Mouse (Mus musculus): ENCODE measurements around the gene Frmd5.

The Frmd5 gene

DNA sequence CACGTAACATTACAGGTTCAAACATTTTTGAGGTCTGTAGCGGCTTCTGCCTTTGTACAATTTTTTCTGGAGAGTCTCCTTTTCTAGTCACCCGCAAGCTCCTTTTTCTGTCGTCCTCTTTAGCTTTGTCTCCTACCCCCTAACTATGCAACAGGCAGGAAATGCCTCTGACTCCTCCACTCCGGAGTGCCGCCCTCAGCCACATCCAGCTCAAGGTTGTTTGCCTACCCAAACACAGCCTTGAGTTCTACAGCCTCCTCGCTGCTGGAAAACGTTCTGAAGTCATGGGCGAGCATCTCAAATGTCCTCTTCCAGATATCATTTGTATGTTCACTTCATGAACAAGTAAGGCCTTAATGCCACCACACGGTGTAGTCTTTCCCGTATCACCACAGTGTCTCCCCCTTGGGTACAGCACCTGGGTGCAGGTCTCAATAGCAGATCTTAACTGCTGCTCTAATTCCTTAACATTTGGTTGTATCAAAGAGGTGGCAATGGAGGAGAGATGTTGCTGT, 45.5 kb downstream of the Frmd5 start:
- DNase-seq = no peak

DNA sequence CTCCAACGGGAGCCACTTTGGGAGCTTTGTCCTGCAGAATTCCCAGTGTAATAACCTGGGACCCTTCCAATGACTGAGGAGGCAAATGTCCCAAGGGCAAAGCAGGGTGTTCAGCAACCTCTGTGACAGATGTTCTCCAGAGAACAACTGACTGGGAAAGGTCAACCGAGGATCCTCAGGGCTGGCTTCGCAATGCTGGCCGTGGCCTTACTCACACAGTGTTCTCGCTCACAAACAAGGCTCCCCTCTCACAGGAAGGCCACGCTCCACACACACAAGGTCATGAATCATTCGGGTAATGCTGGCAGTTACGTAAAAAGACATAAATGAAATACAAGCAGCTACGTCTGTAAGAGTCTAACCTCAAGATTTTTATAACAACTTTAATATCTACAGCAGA, 46.2 kb downstream of the Frmd5 start:
- no peak for DNase-seq

DNA sequence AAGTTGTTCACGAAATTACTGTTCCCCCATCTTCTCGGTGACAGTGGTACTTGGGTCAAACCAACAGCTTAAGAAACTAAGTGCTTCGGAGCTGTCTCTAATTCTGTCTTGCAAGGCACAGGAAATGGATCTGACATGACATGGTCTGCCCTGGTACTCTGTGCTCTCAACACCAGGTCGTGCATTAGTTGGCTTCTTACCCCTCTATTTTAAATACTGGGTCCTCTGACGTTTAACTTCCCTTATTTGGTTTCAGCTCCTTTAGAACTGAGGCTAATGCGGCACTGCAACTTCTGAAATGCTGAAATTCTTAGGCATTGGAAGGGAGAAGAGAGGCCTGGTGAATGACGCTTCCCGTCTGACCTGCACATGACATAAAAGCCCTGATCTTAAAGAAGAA, 48.6 kb downstream of the Frmd5 start:
- no peak for DNase-seq

DNA sequence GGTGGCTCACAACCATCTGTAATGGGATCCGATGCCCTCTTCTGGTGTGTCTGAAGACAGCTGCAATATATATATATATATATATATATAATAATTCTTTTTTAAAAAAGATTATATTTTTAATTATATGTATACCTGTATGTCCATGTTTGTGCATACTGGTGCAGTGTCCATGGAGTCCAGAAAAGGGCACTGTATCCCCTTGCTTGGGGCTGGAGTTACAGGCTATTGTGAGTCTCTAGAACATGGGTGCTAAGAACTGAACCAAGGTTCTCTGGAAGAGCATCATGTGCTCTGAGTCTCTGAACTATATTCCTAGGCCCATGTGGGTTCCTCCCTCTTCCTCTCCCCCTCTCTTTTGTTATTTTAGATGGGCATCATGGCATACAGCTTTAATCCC, 50.6 kb downstream of the Frmd5 start:
- DNase-seq = no peak

DNA sequence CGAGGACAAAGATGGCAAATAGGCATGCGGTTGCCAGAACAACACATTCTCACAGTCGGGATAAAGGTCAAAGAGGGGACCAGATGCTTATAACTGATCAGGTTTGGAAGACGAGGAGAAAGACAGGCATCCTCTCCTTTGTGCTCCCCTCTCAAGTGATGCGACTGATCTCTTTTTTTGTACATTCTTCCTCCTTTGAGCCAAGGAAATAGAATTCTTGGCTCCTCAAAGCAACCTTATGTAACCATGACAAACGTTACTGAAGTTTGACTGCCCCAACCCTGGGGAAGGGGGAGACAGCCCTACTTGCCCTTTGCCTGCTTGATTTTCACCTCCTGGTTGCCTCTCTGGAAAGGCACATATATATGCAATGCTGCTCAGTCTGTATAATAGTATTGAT, 51.8 kb downstream of the Frmd5 start:
- no peak for DNase-seq

DNA sequence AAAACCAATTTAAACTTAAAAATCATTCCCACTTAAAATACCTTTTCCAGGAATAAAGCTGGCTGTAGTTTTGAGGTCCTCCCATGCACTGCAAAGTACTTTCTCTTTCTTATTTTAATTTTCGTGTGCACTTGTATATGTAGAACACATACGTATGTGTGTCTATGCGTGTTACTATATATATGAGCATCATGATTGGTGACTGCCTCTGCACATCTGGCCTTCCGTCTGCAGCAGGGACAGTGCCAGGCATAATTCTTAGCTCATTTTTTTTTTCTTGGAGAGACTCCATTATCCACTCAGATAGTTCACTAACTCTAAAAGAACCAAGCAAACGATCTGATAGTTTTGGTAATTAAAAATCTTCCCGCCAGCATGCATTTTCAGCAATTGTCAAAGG, 56.8 kb downstream of the Frmd5 start:
- no peak for DNase-seq

DNA sequence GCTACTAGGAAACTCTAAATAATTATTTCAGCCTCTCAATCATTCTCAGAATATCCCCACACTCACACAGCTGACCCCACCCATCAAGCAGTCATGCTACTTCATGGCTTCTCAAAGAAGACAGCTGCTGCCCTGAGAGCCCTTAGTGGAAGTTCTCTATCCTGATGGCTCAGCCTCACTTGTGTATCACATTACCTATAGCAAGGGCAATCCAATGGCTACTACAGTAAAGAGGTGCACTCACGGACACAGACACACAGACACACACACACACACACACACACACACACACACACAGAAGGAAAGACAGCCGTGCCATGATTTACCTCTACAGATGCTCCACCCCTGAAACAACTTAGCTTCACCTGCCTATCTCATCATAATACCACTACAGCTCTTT, 65.7 kb downstream of the Frmd5 start:
- no peak for DNase-seq

DNA sequence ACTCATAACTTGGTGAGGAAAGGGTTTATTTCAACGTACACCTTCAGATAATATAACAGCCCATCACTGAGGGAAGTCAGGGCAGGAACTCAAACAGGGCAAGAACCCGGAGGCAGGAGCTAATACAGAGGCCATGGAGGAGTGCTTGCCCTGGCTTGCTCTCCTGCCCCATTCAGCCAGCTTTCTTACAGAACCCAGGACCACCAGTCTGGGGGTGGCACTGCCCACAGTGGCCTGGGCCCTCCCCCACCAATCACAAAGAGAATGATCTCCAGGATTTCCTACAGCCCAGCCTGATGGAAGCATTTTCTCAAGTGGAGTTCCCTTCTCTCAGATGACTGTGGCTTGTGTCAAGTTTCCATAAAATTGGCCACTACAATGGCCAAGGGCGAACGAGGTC, 67.5 kb downstream of the Frmd5 start:
- DNase-seq = no peak

DNA sequence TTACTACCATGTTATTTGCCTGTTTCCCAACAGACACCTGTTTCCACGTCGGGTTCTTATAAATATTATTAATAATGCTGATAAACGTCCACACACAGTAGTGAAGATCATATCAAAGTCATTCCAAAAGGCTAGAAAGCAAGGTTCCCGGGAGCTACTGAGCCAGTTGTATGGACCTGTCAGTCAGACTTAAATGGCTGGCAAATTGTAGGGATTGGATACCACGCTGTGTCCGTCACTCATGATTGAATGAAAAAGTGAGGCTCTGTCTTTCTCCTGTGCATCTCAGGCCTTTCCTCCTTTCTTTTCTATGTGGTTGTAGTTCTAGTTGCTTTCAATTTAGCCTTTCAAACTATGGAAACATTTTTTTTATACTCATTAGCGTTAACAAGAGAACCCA, 73.5 kb downstream of the Frmd5 start:
- no peak for DNase-seq

DNA sequence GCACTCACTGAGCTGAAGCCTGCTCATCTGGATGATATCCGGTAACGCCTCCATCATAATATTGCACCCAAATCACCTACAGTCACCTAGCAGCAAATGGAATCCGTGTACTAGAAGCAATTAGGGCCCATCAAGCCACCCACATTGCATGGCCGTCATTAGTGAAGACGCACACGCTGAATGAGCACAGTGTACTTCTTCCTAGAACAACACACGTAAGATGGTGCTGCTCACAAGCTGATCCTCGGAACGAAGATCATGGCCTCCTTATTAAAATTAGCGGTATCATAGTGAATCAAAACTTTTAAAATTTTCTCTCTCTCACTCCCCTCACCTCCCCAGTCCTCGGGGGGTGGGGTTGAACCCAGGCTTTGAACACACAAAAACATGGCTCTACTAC, 76.4 kb downstream of the Frmd5 start:
- DNase-seq = no peak

DNA sequence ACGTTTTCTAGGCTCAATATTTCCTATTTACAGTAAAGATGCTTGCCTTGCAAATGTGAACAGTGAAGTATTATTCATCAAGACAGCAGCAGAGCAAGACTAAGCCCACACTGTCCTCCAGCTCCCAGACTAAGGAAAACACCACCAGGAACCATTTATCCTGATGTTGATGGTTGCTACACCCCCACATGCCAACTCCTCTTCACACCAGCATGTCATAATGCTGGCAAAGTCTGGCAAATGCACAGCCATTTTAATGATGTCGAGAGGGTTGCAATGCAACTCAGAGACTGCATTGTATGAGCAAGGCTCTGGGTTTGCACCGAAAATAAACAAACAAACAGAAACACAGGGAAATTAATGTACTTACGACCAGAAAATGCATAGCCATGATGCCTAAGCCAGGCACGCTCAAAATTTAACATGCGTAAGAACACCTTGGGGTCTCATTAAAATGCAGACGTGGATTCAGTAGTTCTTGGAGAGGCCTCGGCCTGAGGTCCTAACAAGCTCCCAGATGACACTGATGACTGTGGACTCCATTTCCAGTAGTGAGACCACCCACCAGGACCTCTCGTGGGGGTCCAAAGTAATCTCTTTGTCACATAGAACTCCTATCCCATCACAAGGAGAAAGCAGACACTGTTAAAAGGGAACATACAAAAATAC, 77.8 kb downstream of the Frmd5 start:
- DNase-seq = no peak

DNA sequence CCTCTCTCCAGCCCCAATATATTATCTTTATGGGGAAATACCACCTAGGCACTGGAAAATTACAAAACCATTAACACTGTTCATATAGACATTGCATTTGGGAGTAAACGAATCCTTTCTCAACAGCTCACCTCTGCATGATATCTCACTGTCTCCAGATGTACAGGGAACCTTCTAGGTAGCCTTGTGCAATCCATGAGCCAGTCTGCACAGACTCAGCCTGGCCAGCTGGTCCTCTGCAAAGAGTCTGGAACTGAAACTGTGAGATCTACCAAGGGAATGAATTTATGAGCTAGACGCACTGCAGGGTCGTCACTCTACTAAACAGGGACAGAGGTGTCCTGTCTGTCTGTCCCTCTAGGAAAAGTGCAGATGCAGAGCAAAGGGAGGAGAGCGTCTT, 82.0 kb downstream of the Frmd5 start:
- no peak for DNase-seq

DNA sequence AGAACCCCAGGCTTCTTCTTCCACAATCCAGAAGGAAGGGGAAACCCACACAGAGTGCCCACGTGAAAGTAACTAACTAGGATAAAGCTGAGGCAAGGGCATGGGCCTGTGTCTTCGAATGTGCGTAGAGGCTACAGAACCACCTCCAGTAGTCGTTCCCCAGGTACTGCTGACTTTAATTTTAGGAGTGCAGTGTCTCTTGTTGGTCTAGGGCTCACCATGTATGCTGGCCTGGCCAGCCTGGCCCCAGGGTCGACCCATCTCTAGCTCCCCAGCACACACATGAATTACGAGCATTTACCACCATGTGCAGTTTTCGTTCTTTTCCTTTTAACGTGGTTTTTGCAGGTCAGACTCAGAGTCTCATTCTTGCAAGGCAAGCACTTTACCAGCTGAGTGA, 83.1 kb downstream of the Frmd5 start:
- DNase-seq = no peak

DNA sequence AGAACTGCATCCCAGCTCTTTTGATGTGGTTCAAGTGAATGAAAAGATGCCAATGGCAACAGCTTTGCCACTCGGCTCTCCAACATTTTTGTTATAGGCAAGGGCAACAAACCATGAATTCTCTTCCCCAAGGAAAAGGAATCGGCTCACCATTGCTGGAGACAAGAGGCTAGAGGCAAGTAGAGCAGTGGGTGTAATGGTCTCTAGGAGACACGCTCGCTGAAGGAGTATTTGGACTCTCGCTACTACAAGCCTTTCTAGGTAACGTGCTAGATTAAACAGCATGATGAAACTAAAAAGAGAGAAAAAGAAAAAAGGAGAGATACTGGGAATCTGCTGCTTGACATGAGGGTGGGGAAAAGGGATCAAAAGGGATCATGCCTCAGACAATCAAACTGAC, 87.9 kb downstream of the Frmd5 start:
- no peak for DNase-seq

DNA sequence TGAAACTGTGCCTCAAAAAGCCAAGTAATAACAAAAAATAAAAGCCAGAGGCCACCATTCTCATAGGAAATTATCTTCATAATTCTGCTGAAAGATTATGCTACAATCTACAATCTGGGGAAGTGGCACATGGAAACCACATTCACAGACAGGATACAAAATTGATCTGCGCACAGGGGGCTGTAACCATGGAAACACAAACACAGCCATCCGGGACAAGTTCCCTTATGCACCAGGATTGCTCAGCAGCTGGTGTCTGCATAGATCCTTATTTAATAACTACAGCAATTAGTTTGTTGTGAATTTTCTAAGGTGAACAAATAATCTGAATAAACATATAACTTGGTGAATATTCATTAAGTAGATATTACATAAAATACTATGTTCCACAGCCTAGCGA, 89.8 kb downstream of the Frmd5 start:
- DNase-seq = no peak

DNA sequence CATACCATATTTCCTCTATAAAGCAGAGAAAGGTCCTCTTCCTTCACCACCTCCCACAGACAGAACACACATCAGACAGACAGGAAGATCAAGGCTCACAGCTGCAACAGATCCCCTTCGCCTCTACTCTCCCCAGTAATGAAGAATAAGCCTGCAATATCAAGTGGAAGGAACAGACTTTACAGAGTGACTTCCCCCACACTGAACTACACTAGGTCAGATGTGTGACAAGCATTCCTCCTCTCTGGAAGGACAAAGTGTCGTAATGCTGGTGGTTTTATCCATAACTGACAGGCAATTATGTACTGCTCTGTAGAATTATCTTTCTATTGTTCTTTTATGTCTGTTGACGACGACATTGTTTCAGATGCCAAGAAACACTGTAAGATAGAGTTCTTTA, 93.3 kb downstream of the Frmd5 start:
- no peak for DNase-seq

DNA sequence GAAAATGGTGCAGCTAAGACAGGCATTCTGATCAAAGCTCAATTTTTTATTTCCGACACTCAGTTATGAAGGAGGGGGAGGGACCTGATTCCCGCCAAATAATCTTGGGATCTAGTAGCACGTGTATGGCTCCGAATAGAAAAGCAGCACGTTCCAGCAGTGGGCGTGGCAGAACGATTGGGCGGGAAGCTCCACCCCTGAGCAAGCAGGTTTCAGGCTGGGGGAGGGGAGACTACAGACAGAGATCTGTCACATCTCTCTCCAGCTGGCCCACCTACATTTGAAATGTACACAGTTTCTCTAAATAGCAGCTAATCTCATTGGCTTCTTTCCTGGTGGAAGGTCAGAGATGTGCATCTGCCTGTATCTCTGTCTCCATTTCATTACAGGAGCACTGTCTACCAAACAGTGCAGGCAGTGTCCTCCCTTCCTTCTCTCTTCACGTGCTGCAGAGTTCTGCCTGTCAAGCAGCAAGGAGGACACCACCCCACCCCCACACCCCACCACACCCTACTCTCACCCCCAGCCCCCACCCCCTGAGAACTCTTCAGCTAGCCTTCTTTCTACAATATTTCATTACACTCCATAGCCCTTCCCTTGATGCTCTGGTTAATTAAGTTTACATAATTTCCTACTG, 95.0 kb downstream of the Frmd5 start:
- DNase-seq = no peak

DNA sequence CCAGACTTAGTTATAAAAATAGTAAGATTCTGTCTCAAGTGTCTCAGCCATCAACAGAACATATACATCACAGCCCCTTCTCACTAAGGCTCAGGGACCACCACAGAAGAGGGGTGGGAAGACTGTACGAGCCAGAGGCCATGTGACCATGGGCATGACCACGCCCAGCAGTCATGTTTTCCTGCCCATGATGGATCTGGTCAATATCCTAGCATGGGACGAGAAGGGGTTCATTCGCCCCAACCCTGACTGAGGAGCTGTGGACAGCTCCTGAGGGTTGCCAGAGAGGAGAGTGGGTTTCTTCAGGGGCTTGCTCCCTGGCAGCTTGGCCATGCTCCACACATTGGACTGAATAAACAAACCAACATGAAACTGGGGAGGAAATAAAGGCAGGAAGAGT, 97.8 kb downstream of the Frmd5 start:
- no peak for DNase-seq

DNA sequence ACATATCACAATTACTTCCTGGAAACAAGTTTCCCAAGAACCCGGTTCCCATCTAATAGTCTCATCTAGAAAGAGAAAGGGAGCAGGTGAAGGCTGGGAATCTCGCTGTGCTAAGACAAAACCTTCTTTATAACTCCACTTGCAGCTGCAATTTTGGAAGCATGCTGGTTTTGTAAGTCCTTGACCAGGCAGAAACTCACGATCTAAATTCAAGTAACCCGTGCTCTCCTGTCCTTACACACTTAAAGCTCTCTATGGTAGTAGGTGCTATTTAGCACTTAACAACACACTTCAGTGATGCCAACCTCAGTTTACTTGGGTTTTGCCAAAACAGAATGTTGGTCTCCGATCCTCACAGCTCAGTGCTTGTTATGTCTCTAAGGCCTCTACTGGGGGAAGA, 99.4 kb downstream of the Frmd5 start:
- no peak for DNase-seq

DNA sequence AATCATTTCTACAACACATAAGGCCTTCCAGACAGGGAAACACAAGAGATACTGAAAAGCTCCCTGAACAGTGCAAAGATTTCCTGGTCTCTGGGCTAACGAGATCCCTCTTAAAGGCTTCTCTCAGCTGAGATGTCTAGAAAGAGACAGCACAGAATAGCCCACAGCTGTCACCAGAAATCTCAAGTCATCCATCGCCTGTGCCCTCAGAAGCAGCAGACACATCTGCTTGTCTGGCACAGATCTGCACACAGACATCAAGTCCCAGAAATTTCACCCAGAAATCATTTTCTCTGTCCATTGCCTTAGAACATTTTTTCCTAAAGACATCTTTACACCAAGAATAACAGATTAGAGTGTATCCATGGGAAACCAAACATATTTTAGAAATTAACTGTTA, 101.1 kb downstream of the Frmd5 start:
- DNase-seq = no peak

DNA sequence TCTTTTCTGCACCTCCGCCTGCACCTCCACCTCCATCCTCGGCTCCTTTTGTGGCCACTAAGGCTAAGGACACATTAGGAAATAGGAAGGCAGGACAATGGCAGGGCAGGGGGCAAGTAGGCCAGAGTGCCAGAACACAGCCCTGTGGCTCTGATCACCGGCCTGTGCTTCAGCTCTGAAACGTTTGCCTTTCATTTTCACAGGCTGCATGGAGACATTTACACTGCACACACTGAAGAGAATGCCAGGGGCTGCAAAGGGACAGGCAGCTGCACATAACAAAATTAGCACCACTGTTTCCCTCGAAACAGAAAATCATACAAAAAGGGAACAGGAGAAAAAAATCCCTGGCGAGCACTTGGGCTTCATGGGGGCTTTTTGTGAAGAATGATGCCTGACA, 107.6 kb downstream of the Frmd5 start:
- no peak for DNase-seq

DNA sequence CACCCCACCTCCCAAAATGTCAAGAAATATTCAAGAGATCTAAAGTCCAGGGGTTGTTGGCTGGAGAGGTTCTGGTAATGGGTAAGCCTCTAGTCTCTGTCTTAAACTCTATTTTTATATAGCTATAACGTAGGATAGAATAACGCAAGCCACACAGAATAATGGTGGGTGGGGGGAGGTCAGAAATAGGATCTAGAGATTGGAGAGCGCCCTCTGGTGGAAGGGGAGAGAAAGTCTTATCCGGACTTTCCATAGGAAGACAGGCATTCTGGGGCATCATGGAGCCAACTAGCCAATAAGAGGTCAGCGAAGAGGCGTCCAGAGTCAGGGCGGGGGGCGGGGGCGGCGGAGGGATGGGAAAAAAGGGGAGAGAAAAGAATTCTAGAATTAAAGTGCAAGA, 111.5 kb downstream of the Frmd5 start:
- DNase-seq = peak in 1 of 2 experiments; percentile 10

DNA sequence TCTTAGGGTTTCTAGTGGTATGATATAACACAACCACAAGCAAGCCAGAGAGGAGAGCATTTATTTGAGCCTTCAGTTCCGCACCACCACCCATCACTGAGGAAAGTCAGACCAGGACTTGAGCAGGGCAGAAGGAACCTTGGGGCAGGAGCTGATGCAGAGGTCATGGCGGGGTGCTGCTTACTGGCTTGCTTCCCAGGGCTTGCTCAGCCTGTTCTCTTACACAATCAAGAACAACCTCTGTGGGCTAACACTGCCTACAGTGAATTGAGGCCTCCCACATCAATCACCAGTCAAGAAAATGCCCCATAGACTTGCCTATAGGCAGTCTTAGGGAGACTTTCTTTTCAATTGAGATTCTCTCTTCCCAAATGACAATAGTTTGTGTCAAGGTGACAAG, 118.8 kb downstream of the Frmd5 start:
- DNase-seq = peak; percentile 9 to 41

DNA sequence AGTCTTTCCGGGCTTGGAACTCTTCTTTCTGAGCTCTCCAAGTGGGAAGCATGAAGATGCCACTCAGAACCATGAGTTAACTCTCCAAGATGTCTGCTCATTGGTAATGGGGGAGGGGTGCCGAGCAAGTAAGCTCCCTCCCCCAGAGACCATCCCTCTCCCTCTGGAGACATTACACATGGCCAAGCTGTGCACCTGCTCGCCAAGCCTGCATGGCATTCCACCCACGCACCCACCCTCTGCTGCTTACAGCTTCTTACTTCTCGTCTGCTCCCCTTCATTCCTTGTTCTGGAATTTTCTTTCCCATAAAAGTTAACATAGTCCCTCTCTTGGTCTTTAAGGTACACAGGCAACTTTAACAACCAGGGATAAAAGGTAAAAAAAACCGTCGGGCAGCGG, 123.3 kb downstream of the Frmd5 start:
- DNase-seq = no peak

DNA sequence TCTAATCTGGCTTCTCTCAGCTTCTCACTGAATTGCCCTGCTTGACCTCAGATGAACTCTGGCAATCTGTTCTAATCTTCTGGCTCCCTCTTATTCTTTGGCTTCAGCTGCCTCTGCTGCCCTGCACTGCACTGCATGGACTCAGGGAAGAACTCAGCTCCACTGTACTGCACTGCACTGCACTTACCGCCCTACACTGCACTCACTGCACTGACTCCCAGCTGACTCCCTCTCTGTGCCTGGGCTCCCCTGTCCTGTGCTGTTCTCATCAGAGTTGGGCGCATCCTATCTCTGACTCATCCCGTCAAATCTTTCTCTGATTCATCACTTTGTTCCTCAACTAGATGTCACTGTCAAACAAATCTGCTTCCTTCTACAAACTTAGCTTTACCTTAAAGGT, 124.5 kb downstream of the Frmd5 start:
- no peak for DNase-seq
